Mouse (Mus musculus): ENCODE data around the gene Nudcd2. TPM values are rescaled to one million over a fixed set of nuclear protein-coding genes. Genes with fewer than 3 reads are reported as not detected.

Gene Nudcd2
- polyA plus RNA-seq, 1 experiment: 43.5 TPM

DNA sequence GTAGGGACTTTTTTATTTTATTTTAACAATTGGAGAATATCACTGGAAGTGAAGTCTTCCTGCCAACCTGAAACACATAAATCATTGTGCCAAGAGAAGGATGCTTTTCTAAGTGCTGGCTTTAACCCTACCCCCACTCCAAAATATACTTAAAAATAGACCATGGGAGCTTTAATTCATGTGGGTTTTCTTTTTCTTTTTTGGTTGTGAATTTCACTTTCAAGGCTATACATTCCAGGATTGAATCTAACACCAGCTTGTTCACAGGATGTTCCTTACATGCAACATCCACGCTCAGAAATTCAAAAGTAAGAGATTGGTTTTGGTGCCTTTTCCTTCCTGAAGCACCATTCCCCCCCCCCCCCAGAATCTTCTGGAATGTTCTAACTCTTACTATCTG, 49.9 kb downstream of the Nudcd2 start:
- H3K79me2 ChIP-seq (ENCODE audit: control insufficient read depth, insufficient read depth): no peaks in the 10 kb centered on the region
- H3K4me3 ChIP-seq: no peak overlapping the region
- no peak overlapping the region for H3K4me2 ChIP-seq (ENCODE audit: low read depth)
- no peaks in the 10 kb centered on the region for H3K36me3 ChIP-seq (ENCODE audit: control insufficient read depth, insufficient read depth)
- H3ac ChIP-seq (ENCODE audit: control insufficient read depth, insufficient read length): no peak overlapping the region
- H3K27me3 ChIP-seq (ENCODE audit: control insufficient read depth, insufficient read depth, insufficient read length): no peaks in the 10 kb centered on the region
- no peak for TF ChIP-seq CEBPB (IDR thresholded peaks at IDR 0.05; ENCODE audit: insufficient read depth, poor library complexity, severe bottlenecking)
- TF ChIP-seq MAX (IDR thresholded peaks at IDR 0.05; ENCODE audit: low read depth): no peak
- no peak for TF ChIP-seq TCF3 (IDR thresholded peaks at IDR 0.05; ENCODE audit: insufficient read length, low read depth)
- TF ChIP-seq MYOG (IDR thresholded peaks at IDR 0.05; ENCODE audit: control insufficient read depth in 1 of 3, insufficient read depth in 1 of 3, insufficient read length in 2 of 3, low read depth in 2 of 3): no peak
- TF ChIP-seq REST (IDR thresholded peaks at IDR 0.05; ENCODE audit: insufficient read depth, insufficient read length): no peak
- TF ChIP-seq SRF (IDR thresholded peaks at IDR 0.05; ENCODE audit: control insufficient read depth, insufficient read length, low read depth): no peak
- TF ChIP-seq POLR2A (IDR thresholded peaks at IDR 0.05; ENCODE audit: insufficient read length, low read depth): no peak
- TF ChIP-seq E2F4 (IDR thresholded peaks at IDR 0.05; ENCODE audit: insufficient read depth): no peak
- TF ChIP-seq USF1 (IDR thresholded peaks at IDR 0.05; ENCODE audit: low read depth): no peak
- no peak for TF ChIP-seq POLR2AphosphoS2 (IDR thresholded peaks at IDR 0.05; ENCODE audit: insufficient read length, low read depth)
- no peak for TF ChIP-seq TCF12 (IDR thresholded peaks at IDR 0.05; ENCODE audit: insufficient read depth, poor library complexity, severe bottlenecking)

DNA sequence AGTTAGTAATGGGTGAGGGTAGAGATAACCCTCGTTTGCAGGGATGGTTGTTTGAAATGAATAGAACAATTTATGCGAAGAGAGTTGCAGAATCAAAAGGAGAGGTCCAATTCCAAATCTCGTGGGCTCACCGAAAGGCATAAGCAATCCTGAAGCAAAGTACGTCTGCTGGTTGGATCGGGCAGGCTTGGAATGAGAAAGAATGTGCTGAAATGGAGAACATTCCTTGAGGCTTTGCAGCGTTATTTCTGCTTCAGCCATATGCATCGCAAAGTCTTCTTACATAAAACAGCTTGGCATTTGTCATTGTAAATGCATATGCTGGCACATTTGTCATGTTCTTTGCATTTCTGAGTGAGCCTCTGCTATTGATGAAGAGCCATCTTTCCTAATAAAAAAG, 50.9 kb downstream of the Nudcd2 start:
- no peak overlapping the region for H3ac ChIP-seq (ENCODE audit: control insufficient read depth, insufficient read length)
- TF ChIP-seq E2F4 (IDR thresholded peaks at IDR 0.05; ENCODE audit: insufficient read depth) (no peak), TCF3 (IDR thresholded peaks at IDR 0.05; ENCODE audit: insufficient read length, low read depth) (no peak), USF1 (IDR thresholded peaks at IDR 0.05; ENCODE audit: low read depth) (no peak), REST (IDR thresholded peaks at IDR 0.05; ENCODE audit: insufficient read depth, insufficient read length) (no peak), MYOD1 (IDR thresholded peaks at IDR 0.05; ENCODE audit: control insufficient read depth in 1 of 3, insufficient read length in 2 of 3, low read depth in 2 of 3) (no peak), POLR2A (IDR thresholded peaks at IDR 0.05; ENCODE audit: insufficient read length, low read depth) (no peak), MAX (IDR thresholded peaks at IDR 0.05; ENCODE audit: low read depth) (no peak), TCF12 (IDR thresholded peaks at IDR 0.05; ENCODE audit: insufficient read depth, poor library complexity, severe bottlenecking) (no peak), SRF (IDR thresholded peaks at IDR 0.05; ENCODE audit: control insufficient read depth, insufficient read length, low read depth) (no peak), CEBPB (IDR thresholded peaks at IDR 0.05; ENCODE audit: insufficient read depth, poor library complexity, severe bottlenecking) (no peak), POLR2AphosphoS2 (IDR thresholded peaks at IDR 0.05; ENCODE audit: insufficient read length, low read depth) (no peak), MYOG (IDR thresholded peaks at IDR 0.05; ENCODE audit: control insufficient read depth in 1 of 3, insufficient read depth in 1 of 3, insufficient read length in 2 of 3, low read depth in 2 of 3) (no peak)
- H3K27me3 ChIP-seq (ENCODE audit: control insufficient read depth, insufficient read depth, insufficient read length): no peaks in the 10 kb centered on the region

DNA sequence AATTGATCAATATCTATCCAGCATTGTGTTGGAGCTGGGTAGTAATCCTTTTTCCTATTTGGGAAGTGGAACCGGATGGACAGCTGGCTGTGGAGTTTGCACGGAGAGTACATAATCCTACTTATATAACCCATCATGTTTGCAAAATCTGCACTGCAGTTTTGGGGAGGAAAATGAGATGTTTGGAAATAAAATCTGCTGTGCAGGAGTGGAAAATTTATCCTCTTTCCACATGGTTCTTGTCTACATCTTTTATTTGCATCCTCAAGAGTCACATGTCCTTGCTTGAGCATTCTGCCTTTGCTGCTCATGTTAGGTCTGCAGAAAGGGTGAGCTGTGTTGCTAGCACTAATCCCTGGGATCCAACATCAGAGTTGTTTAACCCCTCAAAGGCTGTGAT, 53.4 kb downstream of the Nudcd2 start:
- Histone ChIP-seq H3K4me3 (no peak overlapping the region), H3K4me2 (ENCODE audit: low read depth) (no peak overlapping the region), H3K79me2 (ENCODE audit: control insufficient read depth, insufficient read depth) (no peaks in the 10 kb centered on the region), H3K36me3 (ENCODE audit: control insufficient read depth, insufficient read depth) (no peaks in the 10 kb centered on the region), H3ac (ENCODE audit: control insufficient read depth, insufficient read length) (no peak overlapping the region), H3K27me3 (ENCODE audit: control insufficient read depth, insufficient read depth, insufficient read length) (no peaks in the 10 kb centered on the region)
- TF ChIP-seq MYOD1 (IDR thresholded peaks at IDR 0.05; ENCODE audit: control insufficient read depth in 1 of 3, insufficient read length in 2 of 3, low read depth in 2 of 3) (no peak), CEBPB (IDR thresholded peaks at IDR 0.05; ENCODE audit: insufficient read depth, poor library complexity, severe bottlenecking) (no peak), TCF3 (IDR thresholded peaks at IDR 0.05; ENCODE audit: insufficient read length, low read depth) (no peak), MYOG (IDR thresholded peaks at IDR 0.05; ENCODE audit: control insufficient read depth in 1 of 3, insufficient read depth in 1 of 3, insufficient read length in 2 of 3, low read depth in 2 of 3) (no peak), USF1 (IDR thresholded peaks at IDR 0.05; ENCODE audit: low read depth) (no peak), REST (IDR thresholded peaks at IDR 0.05; ENCODE audit: insufficient read depth, insufficient read length) (no peak), POLR2A (IDR thresholded peaks at IDR 0.05; ENCODE audit: insufficient read length, low read depth) (no peak), TCF12 (IDR thresholded peaks at IDR 0.05; ENCODE audit: insufficient read depth, poor library complexity, severe bottlenecking) (no peak)

More for the DNA sequence above, 50.9 kb downstream of the Nudcd2 start:
- no peaks in the 10 kb centered on the region for H3K36me3 ChIP-seq (ENCODE audit: control insufficient read depth, insufficient read depth)
- no peak overlapping the region for H3K4me3 ChIP-seq
- H3K4me2 ChIP-seq (ENCODE audit: low read depth): no peak overlapping the region
- H3K79me2 ChIP-seq (ENCODE audit: control insufficient read depth, insufficient read depth): no peaks in the 10 kb centered on the region

Other genes starting within 250 kb of the Nudcd2 start
- gene Mat2b, start 38.5 kb upstream of the Nudcd2 start, polyA plus RNA-seq (2012; fragmentation: generic; extraction: Trizol): 29.3 TPM
- gene Hmmr, start 245 bp upstream of the Nudcd2 start, polyA plus RNA-seq (2012; fragmentation: generic; extraction: Trizol): 8.4 TPM
- gene Ccng1, start 21.6 kb downstream of the Nudcd2 start, polyA plus RNA-seq (2012; fragmentation: generic; extraction: Trizol): 55.2 TPM

Measured in myocyte (in vitro differentiated cells).